Mouse (Mus musculus): ENCODE measurements around the gene Uqcc2.

Uqcc2 gene

GRCm38 (mm10) chr17:27123813-27124375 lies 9.8 kb downstream of the Uqcc2 start:
- DNase-seq (ENCODE audit: low spot score) = no peak

GRCm38 (mm10) chr17:27123103-27123502 lies 10.6 kb downstream of the Uqcc2 start:
- no peak for DNase-seq (ENCODE audit: low spot score)

- no peak for DNase-seq (ENCODE audit: low spot score)
Measured at GRCm38 (mm10) chr17:27122701-27123100, 11.0 kb downstream of the Uqcc2 start.

GRCm38 (mm10) chr17:27121781-27122180 lies 11.9 kb downstream of the Uqcc2 start:
- no peak for DNase-seq (ENCODE audit: low spot score)

GRCm38 (mm10) chr17:27121266-27121665 lies 12.4 kb downstream of the Uqcc2 start:
- no peak for DNase-seq (ENCODE audit: low spot score)

GRCm38 (mm10) chr17:27120561-27121024 lies 13.1 kb downstream of the Uqcc2 start:
- DNase-seq (ENCODE audit: low spot score) = peak; percentile 68

- no peak for DNase-seq (ENCODE audit: low spot score)
Measured at GRCm38 (mm10) chr17:27119954-27120353, 13.8 kb downstream of the Uqcc2 start.

- no peak for DNase-seq (ENCODE audit: low spot score)
Measured at GRCm38 (mm10) chr17:27119540-27119895, 14.2 kb downstream of the Uqcc2 start.

- DNase-seq (ENCODE audit: low spot score) = no peak
Measured at GRCm38 (mm10) chr17:27118676-27119539, 14.8 kb downstream of the Uqcc2 start.

GRCm38 (mm10) chr17:27110072-27110471 lies 23.6 kb downstream of the Uqcc2 start:
- peak; percentile 71 for DNase-seq (ENCODE audit: low spot score)

GRCm38 (mm10) chr17:27107936-27108335 lies 25.8 kb downstream of the Uqcc2 start:
- DNase-seq (ENCODE audit: low spot score) = no peak

- DNase-seq (ENCODE audit: low spot score) = no peak
Measured at GRCm38 (mm10) chr17:27106745-27107144, 27.0 kb downstream of the Uqcc2 start.

- no peak for DNase-seq (ENCODE audit: low spot score)
Measured at GRCm38 (mm10) chr17:27105698-27106470, 27.8 kb downstream of the Uqcc2 start.

GRCm38 (mm10) chr17:27101675-27102074 lies 32.0 kb downstream of the Uqcc2 start:
- no peak for DNase-seq (ENCODE audit: low spot score)

- DNase-seq (ENCODE audit: low spot score) = peak; percentile 55
Measured at GRCm38 (mm10) chr17:27095690-27096089, 38.0 kb downstream of the Uqcc2 start.

- DNase-seq (ENCODE audit: low spot score) = no peak
Measured at GRCm38 (mm10) chr17:27090068-27090467, 43.6 kb downstream of the Uqcc2 start.

GRCm38 (mm10) chr17:27087426-27087825 lies 46.3 kb downstream of the Uqcc2 start:
- no peak for DNase-seq (ENCODE audit: low spot score)

GRCm38 (mm10) chr17:27085676-27086075 lies 48.0 kb downstream of the Uqcc2 start:
- peak; percentile 29 for DNase-seq (ENCODE audit: low spot score)

- peak; percentile 32 for DNase-seq (ENCODE audit: low spot score)
Measured at GRCm38 (mm10) chr17:27083601-27084000, 50.1 kb downstream of the Uqcc2 start.

GRCm38 (mm10) chr17:27082796-27083195 lies 50.9 kb downstream of the Uqcc2 start:
- no peak for DNase-seq (ENCODE audit: low spot score)

GRCm38 (mm10) chr17:27081868-27082267 lies 51.8 kb downstream of the Uqcc2 start:
- no peak for DNase-seq (ENCODE audit: low spot score)

GRCm38 (mm10) chr17:27078499-27078898 lies 55.2 kb downstream of the Uqcc2 start:
- no peak for DNase-seq (ENCODE audit: low spot score)

- no peak for DNase-seq (ENCODE audit: low spot score)
Measured at GRCm38 (mm10) chr17:27077920-27078319, 55.8 kb downstream of the Uqcc2 start.

Measured in lung, postnatal 25 days (tissue).